Mouse (Mus musculus): ENCODE results near the gene Evc.

The Evc gene

DNA sequence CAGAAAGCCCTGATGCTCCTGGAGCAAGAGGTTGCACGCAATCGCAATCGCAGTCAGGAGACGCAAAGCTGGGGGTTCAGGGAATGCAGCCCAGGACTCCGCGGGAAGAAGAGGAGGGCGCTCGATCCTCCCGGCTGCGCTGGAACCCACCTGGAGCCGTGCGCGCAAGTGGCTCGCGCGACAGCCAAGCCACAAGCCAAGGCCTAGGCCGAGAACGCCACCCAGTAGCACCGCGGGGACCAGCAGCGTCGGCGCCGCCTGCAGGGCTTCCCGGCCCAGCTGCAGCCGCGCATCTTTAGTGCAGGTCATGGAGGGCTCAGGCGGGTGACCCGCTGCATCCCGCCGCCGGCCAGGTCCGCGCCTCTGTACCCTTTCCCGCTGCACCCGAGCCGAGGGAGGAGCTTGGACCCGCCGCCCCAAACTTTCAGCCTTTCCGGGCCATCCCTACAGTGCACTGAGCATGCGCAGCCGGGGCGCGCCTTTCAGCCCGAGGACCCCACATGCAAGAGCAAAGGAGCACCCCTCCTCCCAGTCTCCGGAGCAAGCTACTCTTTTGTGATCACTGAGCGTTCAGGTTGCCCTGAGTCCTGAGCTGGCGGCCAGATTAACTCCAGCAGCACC is at the start of gene Evc:
TSS of gene Evc (minus strand) at position 410 of the 621 bp plus-strand sequence.
- peak; percentile 76 for DNase-seq

DNA sequence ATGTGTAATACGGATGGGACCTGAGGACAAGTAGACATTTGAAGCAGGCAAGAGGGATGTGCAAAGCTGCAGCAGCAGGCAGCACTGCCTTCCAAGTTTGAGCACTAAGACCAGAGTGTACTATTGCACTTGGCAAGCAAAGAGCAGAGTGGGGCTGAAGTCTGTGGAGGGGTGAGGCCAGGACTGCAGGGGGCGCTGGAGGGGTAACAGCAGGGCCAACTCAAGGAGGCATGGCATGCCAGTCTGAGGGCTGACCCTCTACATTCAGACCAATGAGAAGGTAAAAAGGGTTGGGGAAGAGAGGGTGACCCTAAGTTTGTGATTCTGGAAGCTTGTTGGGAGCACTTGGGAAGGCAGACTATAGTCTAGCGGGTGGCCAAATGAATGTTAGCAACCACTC is 46.9 kb upstream of the Evc start:
- peak; percentile 10 for DNase-seq

DNA sequence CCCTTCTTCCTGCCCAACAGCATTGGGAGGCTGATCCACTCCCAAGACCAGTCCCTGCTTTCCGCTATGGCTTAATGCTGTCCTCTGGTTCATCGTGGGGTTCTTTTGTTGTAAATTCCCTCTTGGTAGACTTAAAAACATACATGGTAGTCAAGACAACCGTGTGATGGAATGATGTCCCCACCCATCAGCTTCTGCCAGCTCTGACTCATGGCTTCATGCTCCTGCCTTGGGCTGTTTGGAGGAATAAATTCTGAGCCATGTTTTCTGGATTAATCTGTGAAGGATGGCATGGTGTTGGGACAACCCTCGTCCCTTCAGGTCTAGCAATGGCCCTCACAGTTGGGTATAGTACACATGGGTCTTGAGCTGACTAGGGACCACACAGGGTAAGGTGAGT is 43.9 kb upstream of the Evc start:
- DNase-seq = no peak

DNA sequence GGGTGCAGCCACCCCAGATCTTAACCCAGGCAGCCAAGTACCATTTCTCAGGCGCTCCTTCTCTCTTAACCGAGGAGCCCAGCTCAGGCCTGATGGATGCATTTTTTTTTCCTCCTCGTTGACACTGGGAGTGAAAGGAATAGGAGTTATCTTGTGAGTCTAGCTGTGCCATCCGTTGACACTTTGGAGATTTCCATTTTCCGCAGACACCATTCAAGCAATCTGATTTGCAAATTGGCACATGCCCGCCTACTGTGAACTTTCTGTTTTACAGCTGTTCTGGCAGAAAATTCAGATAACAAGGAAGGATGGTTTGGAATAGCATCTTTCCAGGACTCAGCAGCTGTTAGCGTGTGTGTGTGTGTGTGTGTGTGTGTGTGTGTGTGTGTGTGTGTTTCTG is 40.7 kb upstream of the Evc start:
- no peak for DNase-seq

DNA sequence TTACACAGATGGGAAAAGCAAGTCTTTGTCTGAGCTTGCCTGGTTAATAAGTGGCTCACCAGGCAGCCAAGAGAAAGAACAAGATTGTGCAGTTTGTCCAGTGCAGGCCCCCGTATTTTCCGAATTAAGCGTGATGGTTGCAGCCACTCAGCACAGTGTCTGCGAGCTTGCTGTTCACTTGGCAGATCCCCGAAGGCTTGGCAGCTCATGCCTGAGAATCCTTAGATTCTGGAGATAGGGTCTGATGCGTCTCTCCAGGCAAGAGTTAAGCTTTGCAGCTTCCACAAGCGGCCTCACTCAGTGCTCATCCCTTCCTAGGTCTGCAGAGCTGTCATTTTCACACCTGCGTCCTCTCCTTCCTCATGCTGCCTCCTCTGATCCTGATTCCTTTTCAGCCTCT is 32.1 kb upstream of the Evc start:
- DNase-seq = no peak

DNA sequence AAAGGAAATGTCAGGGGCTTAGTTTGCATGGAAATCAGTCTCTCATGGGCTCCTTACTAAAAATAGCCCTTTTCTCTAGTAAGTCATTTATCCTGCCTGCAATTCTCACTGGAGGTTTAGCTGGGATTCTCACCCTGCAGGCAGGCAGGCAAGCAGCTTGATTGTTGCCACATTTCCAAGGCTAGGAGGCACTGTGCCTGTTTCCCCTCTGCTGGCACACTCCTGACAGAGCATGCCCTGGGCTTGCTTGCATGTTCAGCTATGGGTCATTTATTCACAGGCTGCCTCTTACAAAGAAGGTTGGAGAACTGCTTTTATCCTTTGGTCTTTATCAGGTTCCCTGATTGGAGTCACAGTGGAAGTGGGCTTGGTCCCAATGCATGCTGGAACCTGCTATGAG is 29.1 kb upstream of the Evc start:
- DNase-seq = no peak

DNA sequence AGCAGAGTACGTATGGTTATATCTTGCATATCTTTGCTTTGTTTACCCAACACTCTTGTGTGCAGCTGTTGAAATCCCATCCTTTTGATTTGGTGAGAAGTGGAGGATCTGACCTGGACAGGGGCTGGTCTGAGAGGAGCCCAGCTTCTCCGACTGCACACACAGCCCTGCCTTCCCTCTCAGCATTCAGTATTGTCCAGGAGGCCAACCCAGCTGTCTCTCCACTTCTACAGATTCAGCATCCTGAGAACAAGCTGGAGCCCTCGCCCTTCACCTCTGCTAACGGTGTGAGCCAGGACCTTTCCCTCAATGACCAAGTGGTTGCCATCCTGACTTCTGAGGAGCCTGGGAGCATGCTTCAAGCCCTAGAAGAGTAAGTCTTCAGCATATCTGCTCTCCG is 26.6 kb upstream of the Evc start:
- no peak for DNase-seq

DNA sequence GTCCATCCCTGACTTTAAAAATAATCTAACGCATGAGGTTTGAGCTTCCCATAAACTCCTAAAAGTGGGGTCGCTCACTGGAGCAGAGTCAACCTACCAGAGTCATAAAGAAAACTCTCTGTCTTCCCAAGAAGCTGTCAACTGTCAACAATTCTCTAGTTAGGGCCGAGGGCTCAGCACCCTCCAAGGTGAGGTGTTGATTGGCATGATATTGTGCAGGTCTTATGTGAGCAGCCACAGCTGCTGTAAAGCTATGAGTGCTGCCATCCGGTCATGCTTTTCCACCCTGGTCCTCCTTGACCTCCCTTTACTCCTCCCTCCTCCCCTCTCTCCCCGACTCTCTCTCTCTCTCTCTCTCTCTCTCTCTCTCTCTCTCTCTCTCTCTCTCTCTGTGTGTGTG is 25.9 kb upstream of the Evc start:
- no peak for DNase-seq

DNA sequence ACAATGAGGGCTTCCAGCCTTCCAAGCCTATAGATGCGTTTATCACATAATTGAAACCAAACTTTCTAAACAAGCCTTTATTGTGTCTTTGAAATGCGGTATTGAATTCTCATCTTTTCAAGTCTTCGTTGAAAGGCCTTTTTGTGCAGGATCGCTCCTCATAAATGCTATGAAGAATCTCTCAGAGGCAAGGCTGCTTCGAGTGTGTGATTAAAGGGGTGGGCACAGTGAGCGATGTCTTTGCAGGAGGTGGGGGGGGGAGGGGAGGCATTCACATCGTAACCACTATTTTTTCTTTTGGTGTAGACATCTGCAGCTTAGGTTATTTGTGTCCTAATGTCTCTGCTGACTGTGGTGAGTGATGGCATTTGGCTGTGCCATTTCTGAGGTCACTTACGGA is 19.3 kb upstream of the Evc start:
- DNase-seq = no peak

DNA sequence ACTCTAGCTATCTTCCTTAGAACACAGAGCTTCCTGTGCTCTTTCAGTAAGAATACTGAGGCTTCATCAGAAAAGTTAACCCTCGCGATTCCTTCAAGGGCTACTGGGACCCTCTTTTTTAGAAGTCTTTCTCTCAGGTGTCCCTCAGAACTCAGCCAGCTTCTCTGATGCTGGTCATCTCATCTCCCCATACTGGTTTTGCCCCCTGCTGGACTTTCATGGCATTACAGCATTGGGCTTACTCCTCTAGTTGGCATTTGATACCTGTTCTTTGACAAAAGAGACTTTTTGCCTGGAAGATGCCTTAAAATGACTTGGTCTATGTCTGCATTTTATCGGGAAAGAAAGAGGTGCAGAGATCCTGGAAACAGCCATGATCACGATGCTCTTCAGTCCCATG is 17.7 kb upstream of the Evc start:
- DNase-seq = peak; percentile 61

DNA sequence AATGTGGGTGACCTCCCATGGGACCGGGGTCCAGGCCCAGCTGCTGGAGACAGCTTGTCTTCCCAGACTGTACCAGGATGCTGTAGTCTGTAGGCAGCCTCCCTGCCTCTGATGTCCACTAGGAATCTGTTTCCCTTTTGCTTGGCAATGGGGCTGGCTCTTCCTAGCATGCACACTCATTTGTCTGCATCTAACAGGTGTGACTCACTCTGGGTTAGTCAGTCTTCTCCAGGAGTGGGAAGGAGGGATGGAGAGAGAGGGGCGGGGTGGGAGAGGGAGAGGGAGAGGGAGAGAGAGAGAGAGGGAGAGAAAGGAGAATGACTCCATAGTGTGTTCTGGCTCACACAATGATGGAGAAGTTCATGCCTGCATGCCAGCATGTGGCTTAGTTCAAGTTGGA is 15.1 kb upstream of the Evc start:
- DNase-seq = no peak

DNA sequence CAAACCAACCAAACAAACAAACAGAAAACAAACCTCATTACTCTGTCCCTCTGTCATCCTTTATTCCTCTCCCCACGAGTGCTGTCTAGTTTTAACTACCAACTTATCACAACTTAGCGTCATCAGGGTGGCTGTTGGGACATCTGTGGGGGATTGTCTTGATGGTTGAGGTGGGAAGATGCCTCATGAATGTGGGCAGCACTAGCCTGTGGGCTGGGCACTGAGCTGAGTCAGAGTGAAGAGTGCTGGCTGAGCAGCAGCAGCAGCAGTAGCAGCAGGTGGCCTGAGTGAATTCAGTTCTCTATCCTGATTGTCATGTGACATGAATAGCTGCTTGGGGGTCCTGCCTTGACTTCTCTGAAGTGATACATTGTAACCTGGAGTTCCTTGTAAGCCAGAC is 7.3 kb upstream of the Evc start:
- DNase-seq = no peak

DNA sequence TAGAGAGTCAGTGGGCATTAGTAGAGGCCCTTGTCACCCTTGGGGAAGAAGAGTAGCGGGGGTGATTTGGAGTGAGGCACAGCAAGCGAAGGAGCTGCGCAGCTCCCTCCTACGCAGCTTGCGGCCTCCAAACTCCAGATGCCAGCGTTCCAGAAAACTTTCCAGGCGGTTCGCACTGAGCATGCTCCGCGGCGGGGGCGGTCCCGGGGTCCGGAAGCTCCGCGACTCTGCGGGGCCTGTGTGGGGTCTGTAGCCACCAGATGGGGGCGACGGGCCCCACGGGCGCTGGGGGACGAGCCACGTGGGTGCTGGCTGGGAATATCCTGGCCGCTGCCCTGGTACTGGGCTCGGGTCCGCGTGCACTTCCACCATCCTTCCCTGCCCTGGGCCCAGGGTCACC is 1.6 kb upstream of the Evc start, which contains the start of gene Evc2:
TSS of gene Evc2 (plus strand) at position 212 of the 400 bp plus-strand sequence.
- peak; percentile 84 for DNase-seq

DNA sequence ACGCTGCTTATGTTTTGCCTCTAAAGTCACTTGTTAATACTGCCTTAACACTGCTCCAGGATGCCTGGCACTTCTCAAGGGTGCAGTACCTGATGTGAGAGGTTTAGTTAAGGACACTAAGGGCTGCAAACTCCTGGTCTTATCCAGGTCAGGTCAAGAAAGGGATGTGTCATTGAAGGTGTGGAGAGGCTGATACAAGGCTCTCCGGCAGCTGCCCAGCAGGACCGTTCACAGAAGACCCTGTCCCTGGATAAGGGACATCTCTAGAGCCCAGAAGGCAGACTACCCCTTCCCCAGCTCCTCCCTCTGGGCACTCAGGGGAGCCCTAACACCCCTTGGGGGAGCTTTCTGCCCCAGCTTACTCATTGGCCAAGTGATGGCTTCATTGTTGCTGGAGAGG is 1.0 kb upstream of the Evc start:
- DNase-seq = no peak

DNA sequence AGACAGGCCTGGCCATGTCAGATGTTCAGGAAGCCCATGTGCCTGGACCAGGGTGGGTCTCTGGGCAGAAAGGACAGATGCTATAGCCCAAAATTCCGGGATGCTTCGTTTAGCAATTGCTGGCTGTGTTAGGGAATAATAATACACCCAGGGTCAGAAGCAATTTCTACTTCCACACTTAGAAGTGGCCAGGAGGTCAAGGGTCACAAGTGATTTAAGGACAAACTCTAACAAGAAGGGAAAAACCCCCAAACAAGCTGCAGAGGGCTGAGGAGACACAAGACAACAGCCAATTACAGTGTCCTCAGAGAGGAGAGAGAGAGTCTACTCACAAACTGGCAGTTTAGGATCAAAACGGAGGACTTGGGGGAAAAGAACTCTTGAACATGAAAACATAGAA is 1.6 kb downstream of the Evc start:
- no peak for DNase-seq

DNA sequence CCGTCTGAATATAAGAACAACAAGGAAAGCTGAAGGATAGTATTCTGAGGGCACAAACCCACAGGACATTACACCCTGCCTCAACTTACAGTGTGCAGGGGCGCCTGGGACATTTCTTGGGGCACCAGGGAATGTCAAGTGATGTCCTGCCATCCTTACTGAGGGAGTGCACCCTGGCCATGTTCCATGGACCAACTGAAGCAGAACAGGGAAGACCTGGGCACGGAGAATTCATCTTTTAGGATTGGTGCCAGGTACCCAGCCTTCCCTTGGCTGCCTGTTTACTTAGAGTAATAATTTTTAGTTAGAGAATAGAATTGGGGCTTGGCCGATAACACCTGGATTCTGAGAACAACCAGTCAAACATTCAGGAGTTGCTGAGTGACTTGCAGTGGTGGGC is 4.6 kb downstream of the Evc start:
- no peak for DNase-seq

DNA sequence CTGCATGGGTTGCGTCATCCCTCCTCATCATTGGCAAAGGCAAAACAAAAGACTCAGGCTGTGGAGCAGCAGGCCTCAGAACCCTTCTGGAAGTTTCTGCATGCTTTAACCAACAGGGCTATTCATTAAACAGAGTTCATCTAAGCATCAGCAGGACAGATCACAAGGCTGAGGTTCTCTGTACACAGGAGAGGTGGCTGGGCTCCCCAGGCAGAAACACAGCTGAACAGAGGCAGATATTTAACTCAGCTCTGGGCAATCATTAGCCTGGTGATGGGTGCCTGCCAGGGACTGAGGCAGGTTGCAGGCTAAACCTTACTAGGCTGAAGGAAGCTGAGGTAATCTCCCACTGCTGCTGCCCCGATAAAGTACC is 5.6 kb downstream of the Evc start:
- DNase-seq = no peak

DNA sequence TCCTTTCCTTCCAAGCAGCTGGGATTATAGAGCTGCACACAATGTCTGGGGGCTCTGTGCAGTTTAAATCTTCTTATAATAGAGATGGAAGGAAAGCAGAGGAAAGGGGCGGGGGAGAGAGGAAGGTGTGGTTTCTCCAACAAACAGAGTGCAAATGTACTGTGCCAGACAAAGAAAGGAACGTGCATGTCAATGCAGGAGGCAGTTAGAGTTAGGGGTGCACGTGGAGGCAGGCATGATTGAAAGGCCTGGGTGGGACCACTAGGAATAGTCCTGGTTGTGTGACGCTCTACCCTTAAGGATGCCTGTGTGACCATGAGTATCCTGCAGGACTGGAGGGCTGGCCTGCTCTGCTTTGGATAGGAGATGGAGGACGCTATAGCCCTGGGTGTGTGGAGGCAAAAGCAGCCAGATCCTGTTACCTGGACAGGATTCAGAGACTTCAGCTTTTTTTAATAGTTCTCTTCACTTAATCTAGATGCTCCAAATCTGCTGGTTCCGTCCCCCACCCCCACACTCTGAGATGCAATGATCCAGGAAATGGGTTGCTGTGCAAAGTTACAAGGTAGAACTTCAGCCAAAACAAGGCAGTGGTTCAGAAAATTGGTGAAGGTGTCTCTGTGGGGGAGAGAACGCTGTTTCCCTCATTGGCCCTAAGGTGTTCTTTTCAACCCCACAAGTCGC is 6.1 kb downstream of the Evc start:
- no peak for DNase-seq

DNA sequence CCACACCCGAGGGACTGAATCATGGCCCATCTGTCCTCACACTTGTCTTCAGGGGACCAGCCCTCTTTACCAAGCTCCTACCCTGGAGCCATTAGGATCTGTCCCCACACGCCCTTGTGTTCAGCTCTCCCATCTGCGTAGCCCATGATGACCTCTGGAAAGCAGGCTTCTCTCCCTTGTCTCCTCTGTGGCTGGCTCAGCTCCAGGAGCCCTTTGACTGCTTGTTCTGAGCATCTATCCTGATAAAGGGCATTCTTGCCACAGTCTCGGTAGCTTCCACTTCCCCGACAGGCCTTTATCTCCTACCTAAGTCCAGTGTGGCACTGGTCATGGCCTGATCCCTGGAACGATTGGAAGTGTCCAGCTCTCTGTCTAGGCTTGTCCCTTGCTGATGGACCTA is 10.0 kb downstream of the Evc start:
- DNase-seq = no peak

DNA sequence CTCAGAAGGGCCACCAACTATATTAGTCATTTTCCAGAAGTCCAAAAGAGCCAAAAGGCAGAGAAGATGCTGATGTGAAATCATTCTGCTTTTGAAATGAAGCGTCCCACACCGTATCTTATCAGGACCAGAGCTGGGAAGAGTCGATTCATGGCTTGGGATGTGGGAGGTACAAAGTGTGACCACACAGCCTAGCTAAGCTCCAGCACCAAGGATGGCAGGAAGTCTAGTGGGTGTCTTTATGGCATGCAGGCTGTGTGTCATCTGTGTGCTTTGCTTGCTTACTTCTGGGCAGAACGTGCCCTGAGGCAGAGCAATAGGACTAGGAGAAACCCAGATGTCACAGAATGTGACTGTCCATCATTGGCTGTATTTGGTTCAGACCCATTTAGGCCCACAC is 15.9 kb downstream of the Evc start:
- no peak for DNase-seq

DNA sequence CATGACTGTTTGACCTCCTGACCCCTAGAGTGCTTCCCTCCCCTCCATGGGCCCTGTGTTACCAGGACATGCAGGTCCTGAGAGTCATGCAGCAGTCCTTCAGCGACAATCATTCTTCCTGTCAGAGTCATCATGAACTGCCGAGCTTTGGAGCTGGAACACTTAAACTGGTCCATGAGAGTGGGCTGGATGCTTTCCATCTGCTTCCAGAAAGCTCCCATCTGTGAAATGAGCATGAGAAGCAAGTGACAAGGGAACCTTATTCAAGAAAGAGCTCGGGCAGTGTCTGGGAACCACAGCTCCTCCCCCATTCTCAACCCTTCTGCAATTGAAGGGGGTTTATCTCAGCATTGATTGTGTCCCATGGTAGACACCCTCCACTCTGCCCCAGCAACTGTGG is 16.5 kb downstream of the Evc start:
- DNase-seq = no peak

DNA sequence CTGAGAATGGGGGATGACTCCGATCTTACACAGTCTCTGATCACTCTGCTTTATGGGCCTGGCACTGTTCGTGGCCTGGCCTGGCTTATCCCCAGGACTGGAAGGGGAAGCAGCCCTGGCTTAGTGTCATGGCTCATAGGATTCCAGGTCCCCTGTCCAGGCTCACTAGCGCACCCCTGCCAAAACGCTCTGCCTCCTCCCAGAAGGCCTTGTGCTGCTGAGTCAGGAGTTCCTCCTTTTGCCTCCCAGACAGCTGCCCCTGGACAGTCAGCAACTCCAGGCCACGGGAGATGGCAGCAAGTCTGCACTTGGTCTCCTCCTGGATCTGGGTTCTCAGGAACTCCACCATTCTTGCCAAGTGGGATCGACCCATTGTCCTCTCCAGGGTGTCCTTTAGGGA is 18.0 kb downstream of the Evc start:
- no peak for DNase-seq

DNA sequence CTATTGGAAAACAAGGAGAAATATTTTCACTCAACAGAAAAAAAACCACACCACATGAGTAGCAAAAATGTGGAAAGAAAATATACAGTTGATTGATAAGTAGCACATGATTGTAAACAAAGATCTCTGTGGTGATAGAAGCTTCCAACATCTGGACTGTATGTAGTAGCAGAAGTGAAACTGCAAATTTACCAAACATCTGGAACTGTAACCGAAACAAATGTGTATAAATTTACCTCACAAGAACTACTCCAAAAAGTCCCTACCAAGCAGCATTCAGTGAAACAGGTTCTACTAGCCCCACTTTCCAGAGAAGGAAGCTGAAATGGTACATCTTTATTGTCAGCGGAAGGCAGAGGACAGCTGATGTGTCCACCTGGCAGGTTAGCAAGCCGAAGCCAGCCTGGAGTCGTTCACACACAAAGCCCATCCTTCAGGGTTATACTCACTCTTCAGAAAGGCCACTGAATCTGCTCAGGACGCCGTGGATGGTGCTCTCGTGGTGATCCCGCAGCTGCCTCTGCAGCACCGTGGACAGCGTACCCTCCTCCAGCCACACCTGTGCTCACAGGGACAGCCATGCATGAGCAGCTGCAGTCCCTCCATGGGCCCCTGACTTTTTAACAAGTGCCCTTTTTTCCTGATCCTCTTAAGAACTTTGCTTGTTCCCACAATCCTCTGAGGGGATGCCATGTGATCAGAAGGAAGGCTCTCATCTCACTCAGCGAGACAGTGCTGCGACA is 23.5 kb downstream of the Evc start:
- no peak for DNase-seq

DNA sequence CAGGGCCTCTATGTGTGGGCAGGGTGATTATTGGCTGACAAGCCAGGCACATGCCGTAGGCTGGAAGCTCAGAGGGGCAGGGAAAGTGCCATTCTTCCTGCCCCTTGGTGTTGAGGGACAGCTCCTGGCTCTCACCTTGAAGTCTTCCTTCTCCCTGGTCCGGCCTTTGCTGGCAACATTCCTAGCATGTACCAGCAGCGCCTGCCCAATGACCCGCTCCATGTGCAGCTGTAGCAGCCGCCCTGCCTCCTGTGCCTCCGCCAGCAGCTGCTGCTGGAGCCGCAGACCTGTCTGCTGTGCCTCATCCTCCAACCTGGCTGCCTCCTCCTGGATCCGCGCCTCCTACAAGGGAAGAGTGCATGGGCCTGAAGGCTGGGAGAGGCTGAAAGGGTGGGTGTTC is 26.7 kb downstream of the Evc start:
- no peak for DNase-seq

DNA sequence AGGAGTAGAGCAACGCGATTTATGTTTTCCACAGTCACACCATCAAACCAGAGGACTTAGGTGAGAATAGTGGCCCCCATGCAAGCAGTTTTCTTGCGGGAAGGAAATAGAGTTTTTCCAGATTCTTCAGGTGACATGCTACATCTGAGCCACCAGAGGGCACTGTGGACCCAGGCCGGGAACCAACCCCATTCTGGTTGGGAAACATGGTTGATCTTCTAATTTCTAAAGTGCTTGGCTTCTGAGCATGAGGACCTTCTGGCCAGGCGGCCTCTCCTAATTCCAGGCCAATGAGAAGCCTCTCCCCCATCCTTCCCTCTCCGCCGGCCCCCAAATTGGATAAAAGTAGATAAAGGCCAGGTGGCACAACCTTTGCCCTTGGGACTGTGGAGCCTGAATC is 38.3 kb downstream of the Evc start:
- peak; percentile 27 for DNase-seq
